12 mouse cellular contexts compared by ENCODE assay signal in the genomic region with DNA sequence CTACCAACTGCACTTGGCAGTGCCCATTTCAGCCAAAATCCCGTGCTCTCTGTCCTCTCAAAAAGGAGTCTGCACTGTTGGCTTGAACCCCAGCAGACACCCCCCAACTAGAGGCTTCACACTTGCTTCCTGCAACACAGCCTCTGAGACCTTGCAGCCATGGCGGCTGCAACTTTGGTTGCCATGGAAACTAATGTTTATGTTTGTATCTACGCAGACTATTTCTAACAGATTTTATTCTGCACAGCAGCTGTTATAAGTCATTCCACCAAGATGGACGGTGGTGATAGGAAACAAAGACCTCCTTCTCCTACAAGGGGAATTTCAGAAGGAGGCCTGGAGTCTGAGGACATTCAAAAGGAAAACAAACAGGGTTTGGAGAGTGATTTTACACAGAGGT.
DNase-seq lines count a peak whose midpoint lies in the region; ATAC-seq and TF ChIP-seq lines count a peak whose summit lies in the region.
"Had no signal": no experiment of that assay in that cellular context is flagged by ENCODE, and none has a peak within 500 bp of the region (broad histone marks: within the 10 kb centered on the region; RNA-seq: fewer than 3 reads in every experiment).

No protein-coding gene starts in this region.

- peak; percentile 11 for DNase-seq in kidney, postnatal 10 days
- no peak for DNase-seq in kidney, adult 9 months
- peak; percentile 74 for DNase-seq in midbrain, postnatal 0 days (ENCODE audit: low spot score)
- DNase-seq in thymus, postnatal 0 days (ENCODE audit: low spot score), result no peak
- DNase-seq in frontal cortex, postnatal 36 days (ENCODE audit: low spot score in 2 of 2), result no peak
- DNase-seq: cerebellum, adult 8-10 months; spleen, adult 18-20 months; thymus, postnatal 25 days had no signal

- ATAC-seq in embryonic facial prominence, embryonic 12.5 days (ENCODE audit: insufficient number of reproducible peaks, insufficient read depth, low FRiP score, low TSS enrichment), result peak; percentile 66; the same call in 1 of the 2 replicates
- peak; percentile 59 for ATAC-seq in hindbrain, embryonic 16.5 days
- ATAC-seq in midbrain, postnatal 0 days (ENCODE audit: low FRiP score), result no peak
- ATAC-seq: liver, embryonic 12.5 days had no signal

- TF ChIP-seq CTCF in midbrain, postnatal 0 days (IDR thresholded peaks at IDR 0.05), result no peak

- no peaks in the 10 kb centered on the region for H3K36me3 ChIP-seq in embryonic facial prominence, embryonic 12.5 days
- H3K36me3 ChIP-seq in hindbrain, embryonic 16.5 days (ENCODE audit: control insufficient read depth, insufficient read depth, low read length), result no peaks in the 10 kb centered on the region
- H3K36me3 ChIP-seq in midbrain, postnatal 0 days (ENCODE audit: insufficient read depth, low read length), result no peaks in the 10 kb centered on the region
- H3K36me3 ChIP-seq: heart, embryonic 10.5 days; liver, embryonic 12.5 days had no signal

- H3K9me3 ChIP-seq in embryonic facial prominence, embryonic 12.5 days, result no peaks in the 10 kb centered on the region
- H3K9me3 ChIP-seq in hindbrain, embryonic 16.5 days (ENCODE audit: control insufficient read depth, low read length), result no peaks in the 10 kb centered on the region
- no peaks in the 10 kb centered on the region for H3K9me3 ChIP-seq in midbrain, postnatal 0 days (ENCODE audit: low read length)
- H3K9me3 ChIP-seq: heart, embryonic 10.5 days had no signal

- no peaks in the 10 kb centered on the region for H3K27me3 ChIP-seq in embryonic facial prominence, embryonic 12.5 days
- no peaks in the 10 kb centered on the region for H3K27me3 ChIP-seq in hindbrain, embryonic 16.5 days (replicated peaks; ENCODE audit: control insufficient read depth, insufficient read depth, low read length)
- H3K27me3 ChIP-seq in midbrain, postnatal 0 days (ENCODE audit: insufficient read depth, low read length), result no peaks in the 10 kb centered on the region
- H3K27me3 ChIP-seq: liver, embryonic 12.5 days had no signal

- WGBS in embryonic facial prominence, embryonic 12.5 days, result 19% methylated on average over 4 of the region's 4 CpGs
- 20% methylated on average over 4 of the region's 4 CpGs for WGBS in hindbrain, embryonic 16.5 days
- 23% methylated on average over 4 of the region's 4 CpGs for WGBS in midbrain, postnatal 0 days

- peak overlapping the region; percentile 30; the same call in 1 of the 2 replicates for H3K4me2 ChIP-seq in embryonic facial prominence, embryonic 12.5 days (replicated peaks)
- no peak overlapping the region for H3K4me2 ChIP-seq in hindbrain, embryonic 16.5 days (ENCODE audit: low read length)
- no peak overlapping the region for H3K4me2 ChIP-seq in midbrain, postnatal 0 days (ENCODE audit: low read depth, low read length, poor library complexity, severe bottlenecking)
- H3K4me2 ChIP-seq: liver, embryonic 12.5 days had no signal

- H3K4me1 ChIP-seq in embryonic facial prominence, embryonic 12.5 days, result peaks cover 17% of the 10 kb centered on the region
- H3K4me1 ChIP-seq in hindbrain, embryonic 16.5 days (ENCODE audit: control insufficient read depth, insufficient read depth, low read depth, low read length), result peaks cover 14% of the 10 kb centered on the region
- peaks cover 20% of the 10 kb centered on the region for H3K4me1 ChIP-seq in midbrain, postnatal 0 days (ENCODE audit: insufficient read depth, low read length)
- H3K4me1 ChIP-seq: heart, embryonic 10.5 days; liver, embryonic 12.5 days had no signal

- H3K27ac ChIP-seq in embryonic facial prominence, embryonic 12.5 days, result 0 out of 2 replicates have a peak overlapping the region, but pooled peaks have one; percentile 64
- peak overlapping the region; percentile 41 for H3K27ac ChIP-seq in hindbrain, embryonic 16.5 days (ENCODE audit: low read depth, low read length)
- H3K27ac ChIP-seq in midbrain, postnatal 0 days (ENCODE audit: low read depth, low read length), result peak overlapping the region; percentile 57; the same call in 1 of the 2 replicates
- H3K27ac ChIP-seq: heart, embryonic 10.5 days; liver, embryonic 12.5 days had no signal

- no peak overlapping the region for H3K4me3 ChIP-seq in embryonic facial prominence, embryonic 12.5 days
- no peak overlapping the region for H3K4me3 ChIP-seq in hindbrain, embryonic 16.5 days (ENCODE audit: low read length)
- no peak overlapping the region for H3K4me3 ChIP-seq in midbrain, postnatal 0 days (ENCODE audit: low read depth, low read length)
- H3K4me3 ChIP-seq: heart, embryonic 10.5 days; liver, embryonic 12.5 days had no signal

- no peak overlapping the region for H3K9ac ChIP-seq in embryonic facial prominence, embryonic 12.5 days
- H3K9ac ChIP-seq in hindbrain, embryonic 16.5 days (ENCODE audit: low read depth, low read length), result no peak overlapping the region
- no peak overlapping the region for H3K9ac ChIP-seq in midbrain, postnatal 0 days (replicated peaks; ENCODE audit: low read length, poor library complexity, severe bottlenecking)
- H3K9ac ChIP-seq: liver, embryonic 12.5 days had no signal

Comparison
In these comparisons a context has a peak if more than half of its experiments do, and no peak if none do; other contexts are left out.
1. DNase-seq: peak in kidney, postnatal 10 days (single experiment) and midbrain, postnatal 0 days (single experiment); none in kidney, adult 9 months (single experiment), thymus, postnatal 0 days (single experiment) and frontal cortex, postnatal 36 days (0 of 2).
2. Peak in every context shown above with its lines, with median percentiles within 50 percentile points of each other: H3K27ac ChIP-seq.